Comparison of ENCODE assay signal across 8 mouse cellular contexts in genomic region chr10:81574081-81575056, GRCm38 (mm10). TPM values are rescaled to one million over a fixed set of nuclear protein-coding genes. Genes with fewer than 3 reads are reported as not detected.
DNase-seq lines count a peak whose midpoint lies in the region; ATAC-seq and TF ChIP-seq lines count a peak whose summit lies in the region.

Tle2 (plus strand) TSS chr10:81574561.

- H3K27ac ChIP-seq in lung, embryonic 14.5 days (ENCODE audit: low read depth) = peak within 1 kb of the TSS; percentile 50; the same call in 1 of the 2 replicates
- peak within 1 kb of the TSS; percentile 25 for H3K27ac ChIP-seq in forebrain, embryonic 10.5 days
- no peak within 1 kb of the TSS for H3K27ac ChIP-seq in midbrain, postnatal 0 days (ENCODE audit: low read depth, low read length)

- peak; percentile 31 for DNase-seq in lung, embryonic 14.5 days
- no peak for DNase-seq in lung, postnatal 14 days
- peak in 1 of 2 experiments; percentile 44 for DNase-seq in adrenal gland, postnatal 36 days
- no peak for DNase-seq in forebrain, embryonic 10.5 days (ENCODE audit: extremely low spot score, low spot score)
- no peak for DNase-seq in layer of hippocampus, postnatal 14 days (ENCODE audit: low spot score in 2 of 2)
- no peak for DNase-seq in midbrain, postnatal 0 days (ENCODE audit: low spot score)
- DNase-seq in ovary, postnatal 10 days (ENCODE audit: low spot score) = no peak

- H3K27me3 ChIP-seq in lung, embryonic 14.5 days (ENCODE audit: insufficient read depth, low read length) = peaks cover 13% of the 10 kb centered on the region; the same call in 1 of the 2 replicates
- H3K27me3 ChIP-seq in forebrain, embryonic 10.5 days (ENCODE audit: poor library complexity, severe bottlenecking) = peaks cover 85% of the 10 kb centered on the region
- H3K27me3 ChIP-seq in midbrain, postnatal 0 days (ENCODE audit: insufficient read depth, low read length) = peaks cover 15% of the 10 kb centered on the region

- H3K9me3 ChIP-seq in lung, embryonic 14.5 days (ENCODE audit: low read depth, low read length) = no peaks in the 10 kb centered on the region
- H3K9me3 ChIP-seq in forebrain, embryonic 10.5 days = peaks cover 4% of the 10 kb centered on the region; the same call in 1 of the 2 replicates
- no peaks in the 10 kb centered on the region for H3K9me3 ChIP-seq in midbrain, postnatal 0 days (ENCODE audit: low read length)

- ATAC-seq in lung, embryonic 14.5 days (ENCODE audit: insufficient read depth) = no peak
- no peak for ATAC-seq in midbrain, postnatal 0 days (ENCODE audit: low FRiP score)
- no peak for ATAC-seq in CD4-positive, CD25-positive, alpha-beta regulatory T cell, adult 4 months

- WGBS in lung, embryonic 14.5 days = 21% methylated on average over 10 of the region's 10 CpGs
- WGBS in forebrain, embryonic 10.5 days = 21% methylated on average over 10 of the region's 10 CpGs
- WGBS in midbrain, postnatal 0 days = 24% methylated on average over 10 of the region's 10 CpGs

- TF ChIP-seq CTCF in lung, embryonic 14.5 days (IDR thresholded peaks at IDR 0.05; ENCODE audit: low read depth) = 0 out of 2 replicates have a peak, but pooled peaks have one; percentile 6
- TF ChIP-seq CTCF in midbrain, postnatal 0 days (IDR thresholded peaks at IDR 0.05) = peak; percentile 28; the same call in 1 of the 2 replicates

- peak within 1 kb of the TSS; percentile 55 for H3K4me3 ChIP-seq in lung, embryonic 14.5 days (ENCODE audit: low read depth, low read length)
- peak within 1 kb of the TSS; percentile 55 for H3K4me3 ChIP-seq in forebrain, embryonic 10.5 days
- H3K4me3 ChIP-seq in midbrain, postnatal 0 days (ENCODE audit: low read depth, low read length) = peak within 1 kb of the TSS; percentile 66

- H3K4me2 ChIP-seq in lung, embryonic 14.5 days = peak within 1 kb of the TSS; percentile 86
- peak within 1 kb of the TSS; percentile 82 for H3K4me2 ChIP-seq in midbrain, postnatal 0 days (ENCODE audit: low read depth, low read length, poor library complexity, severe bottlenecking)

- peak within 1 kb of the TSS; percentile 65 for H3K9ac ChIP-seq in lung, embryonic 14.5 days
- H3K9ac ChIP-seq in midbrain, postnatal 0 days (replicated peaks; ENCODE audit: low read length, poor library complexity, severe bottlenecking) = peak within 1 kb of the TSS; percentile 58

- H3K4me1 ChIP-seq in lung, embryonic 14.5 days (ENCODE audit: insufficient read depth) = peaks cover 53% of the 10 kb centered on the region
- H3K4me1 ChIP-seq in forebrain, embryonic 10.5 days = peaks cover 69% of the 10 kb centered on the region
- H3K4me1 ChIP-seq in midbrain, postnatal 0 days (ENCODE audit: insufficient read depth, low read length) = peaks cover 9% of the 10 kb centered on the region

- no peaks in the 10 kb centered on the region for H3K36me3 ChIP-seq in lung, embryonic 14.5 days (ENCODE audit: insufficient read depth)
- H3K36me3 ChIP-seq in forebrain, embryonic 10.5 days (replicated peaks) = no peaks in the 10 kb centered on the region
- H3K36me3 ChIP-seq in midbrain, postnatal 0 days (ENCODE audit: insufficient read depth, low read length) = no peaks in the 10 kb centered on the region

RNA-seq across cellular contexts. Expression of gene Tle2, which starts in this region (rescaled TPM):
- 27.5 and 32.5 TPM in 2 replicates for polyA plus RNA-seq in lung, embryonic 14.5 days (2014; fragmentation: Nextera tagmentation; extraction: Ambion mirVana)
- total RNA-seq in adrenal gland, postnatal 36 days (2021) = 10 to 100 TPM; 30.1 to 65.0 TPM
- 4.1 and 4.3 TPM in 2 replicates for polyA plus RNA-seq in forebrain, embryonic 10.5 days (2016; fragmentation: Nextera tagmentation; extraction: Ambion mirVana)
- 10 to 100 TPM; 23.3 to 25.9 TPM for total RNA-seq in layer of hippocampus, postnatal 14 days (2021)
- 31.2 and 35.6 TPM in 2 replicates for total RNA-seq in midbrain, postnatal 0 days (2014; rRNA removed)
- 56.8 and 57.3 TPM in 2 replicates for polyA plus RNA-seq in midbrain, postnatal 0 days (2015; fragmentation: Nextera tagmentation; extraction: Ambion mirVana)
- polyA plus RNA-seq in CD4-positive, CD25-positive, alpha-beta regulatory T cell, adult 4 months (2017; shearing (Covaris generic)) = under 1 TPM in 1 of 2 experiments, not detected in 1; 0.78 TPM
